Mouse (Mus musculus): ENCODE data around the gene Gss.
"Not testable (repeated sequence)": the region's sequence is repeated elsewhere in the genome, so short reads cannot be mapped to it uniquely, and the experiment has no call there.

The Gss gene

GRCm38 (mm10) chr2:155574700-155575099 lies 17.9 kb downstream of the Gss start:
- DNase-seq (ENCODE audit: low spot score in 2 of 2), result no peak

DNA sequence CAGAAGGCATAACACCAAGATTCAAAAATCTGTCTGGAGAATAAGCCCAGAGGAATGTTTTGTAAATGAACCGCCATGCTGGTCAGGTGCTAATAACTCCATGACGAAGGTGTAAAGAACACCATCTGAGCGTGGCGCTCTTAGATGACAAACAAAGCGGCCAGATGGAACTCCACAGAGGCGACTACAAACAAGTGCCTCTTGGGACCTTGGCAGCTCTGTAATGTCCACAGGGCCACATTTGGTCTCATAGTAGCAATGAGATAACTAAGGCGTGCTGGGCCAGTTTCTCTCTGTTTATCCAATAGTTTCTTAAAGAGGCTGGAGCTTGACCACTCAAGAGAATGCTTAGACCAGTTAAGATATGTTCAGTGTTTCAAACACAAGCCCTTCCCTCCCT lies 18.6 kb downstream of the Gss start:
- no peak for DNase-seq (ENCODE audit: low spot score in 2 of 2)

DNA sequence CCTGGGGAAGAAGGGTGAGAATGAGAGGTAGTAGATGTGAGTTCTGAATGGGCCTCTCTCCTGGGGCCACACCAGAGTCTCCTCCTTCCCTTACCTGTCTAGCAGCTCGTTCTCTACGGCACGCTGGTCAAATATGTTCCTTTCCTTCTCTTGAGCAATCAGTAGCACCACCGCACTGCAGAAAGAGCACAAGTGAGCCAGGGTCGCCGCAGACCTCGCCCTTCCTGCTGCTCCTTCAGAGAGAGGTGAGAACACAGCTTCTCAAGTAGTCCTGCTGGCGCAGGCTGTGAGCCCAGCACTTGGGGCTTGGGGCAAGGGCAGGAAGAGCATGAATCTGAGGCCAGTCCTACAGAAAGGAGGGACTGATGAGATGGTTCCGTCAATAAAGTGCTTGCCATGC lies 19.6 kb downstream of the Gss start:
- no peak for DNase-seq (ENCODE audit: low spot score in 2 of 2)

GRCm38 (mm10) chr2:155569223-155569807 lies 23.3 kb downstream of the Gss start:
- no peak for DNase-seq (ENCODE audit: low spot score in 2 of 2)

- no peak for DNase-seq (ENCODE audit: low spot score in 2 of 2)
Observed at GRCm38 (mm10) chr2:155567751-155568150, 24.9 kb downstream of the Gss start.

DNA sequence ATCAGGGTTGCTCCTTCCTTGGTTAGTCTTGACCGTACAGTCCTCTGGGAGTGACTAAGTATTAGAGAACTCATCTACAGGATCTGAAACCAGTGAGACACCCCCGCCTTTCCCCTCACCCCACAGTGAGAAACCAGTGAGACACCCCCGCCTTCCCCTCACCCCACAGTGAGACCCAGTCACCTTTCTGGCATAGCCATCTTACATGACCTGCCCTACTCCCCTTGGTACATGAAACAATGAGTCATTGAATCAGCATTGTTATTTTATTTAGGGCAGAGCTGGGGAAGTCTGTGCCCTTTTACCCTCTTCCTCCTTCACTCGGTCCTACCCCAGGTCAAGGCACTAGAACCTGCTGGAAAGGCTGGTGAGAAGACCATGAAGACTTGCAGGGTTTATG lies 29.7 kb downstream of the Gss start:
- no peak for DNase-seq (ENCODE audit: low spot score in 2 of 2)

GRCm38 (mm10) chr2:155562209-155562608 lies 30.4 kb downstream of the Gss start:
- no peak for DNase-seq (ENCODE audit: low spot score in 2 of 2)

- no peak for DNase-seq (ENCODE audit: low spot score in 2 of 2)
Observed at GRCm38 (mm10) chr2:155554426-155554985, 38.1 kb downstream of the Gss start.

DNA sequence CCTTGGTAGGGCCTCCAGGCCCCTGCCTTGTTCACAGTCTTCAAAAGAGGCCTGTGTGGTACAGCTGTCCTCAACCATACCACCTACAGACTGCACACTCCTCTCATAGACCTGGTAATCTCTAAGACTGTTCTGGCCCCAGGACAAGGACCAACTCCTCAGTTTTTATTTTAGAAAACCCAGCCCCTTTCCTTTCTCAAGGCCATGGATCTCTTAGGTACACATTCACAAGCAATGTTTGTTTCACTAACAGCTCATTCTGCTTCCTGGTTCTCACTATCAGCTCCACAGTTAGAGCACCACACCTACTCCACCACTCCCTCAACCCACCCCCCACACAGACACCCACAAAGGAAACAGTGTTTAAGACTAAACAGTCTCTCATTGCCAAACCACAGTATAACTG lies 39.7 kb downstream of the Gss start:
- no peak for DNase-seq (ENCODE audit: low spot score in 2 of 2)

GRCm38 (mm10) chr2:155552336-155552735 lies 40.3 kb downstream of the Gss start:
- DNase-seq (ENCODE audit: low spot score in 2 of 2), result no peak

DNA sequence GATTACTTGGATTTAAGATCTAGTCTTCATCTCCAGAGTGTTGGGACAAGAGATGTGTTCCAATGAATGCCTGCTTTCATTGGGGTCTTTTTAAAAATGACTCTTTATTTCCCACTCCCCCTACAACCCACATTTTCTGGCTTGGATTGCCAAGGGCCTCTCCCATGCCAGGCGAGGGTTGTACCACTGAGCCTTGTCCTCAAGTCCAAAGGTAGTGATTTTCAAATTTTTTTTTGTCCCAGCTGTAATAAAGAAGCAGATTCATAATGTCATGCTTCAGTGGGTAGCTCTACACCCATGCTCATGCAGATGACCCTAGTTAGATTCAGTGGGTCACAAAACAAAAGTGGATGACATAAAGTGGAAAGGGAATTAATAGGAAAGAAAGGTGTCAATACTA lies 45.7 kb downstream of the Gss start:
- DNase-seq (ENCODE audit: low spot score in 2 of 2), result no peak

- DNase-seq (ENCODE audit: low spot score in 2 of 2), result no peak
Observed at GRCm38 (mm10) chr2:155540822-155541458, 51.7 kb downstream of the Gss start.

DNA sequence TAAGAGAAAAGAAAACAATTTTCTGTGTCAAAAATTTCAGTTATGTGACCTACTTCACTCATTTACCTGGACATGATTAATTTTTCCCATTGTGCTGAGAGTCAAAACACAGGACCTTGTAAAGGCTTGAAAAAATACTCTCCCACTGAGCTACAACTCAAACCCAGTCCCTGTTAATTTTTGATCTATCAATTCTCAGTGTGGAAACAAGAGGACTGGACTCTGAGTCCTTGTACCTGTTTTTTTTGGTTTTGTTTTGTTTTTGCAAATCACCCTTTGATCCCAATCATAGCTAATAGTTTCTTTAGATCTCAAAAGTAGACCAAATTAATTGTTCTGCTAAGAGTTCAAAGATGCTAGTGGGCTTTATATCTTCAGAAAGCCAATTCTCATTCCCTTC lies 52.9 kb downstream of the Gss start:
- no peak for DNase-seq (ENCODE audit: low spot score in 2 of 2)

- DNase-seq (ENCODE audit: low spot score in 2 of 2), result not testable (repeated sequence)
Observed at GRCm38 (mm10) chr2:155538463-155539057, 54.0 kb downstream of the Gss start.

DNA sequence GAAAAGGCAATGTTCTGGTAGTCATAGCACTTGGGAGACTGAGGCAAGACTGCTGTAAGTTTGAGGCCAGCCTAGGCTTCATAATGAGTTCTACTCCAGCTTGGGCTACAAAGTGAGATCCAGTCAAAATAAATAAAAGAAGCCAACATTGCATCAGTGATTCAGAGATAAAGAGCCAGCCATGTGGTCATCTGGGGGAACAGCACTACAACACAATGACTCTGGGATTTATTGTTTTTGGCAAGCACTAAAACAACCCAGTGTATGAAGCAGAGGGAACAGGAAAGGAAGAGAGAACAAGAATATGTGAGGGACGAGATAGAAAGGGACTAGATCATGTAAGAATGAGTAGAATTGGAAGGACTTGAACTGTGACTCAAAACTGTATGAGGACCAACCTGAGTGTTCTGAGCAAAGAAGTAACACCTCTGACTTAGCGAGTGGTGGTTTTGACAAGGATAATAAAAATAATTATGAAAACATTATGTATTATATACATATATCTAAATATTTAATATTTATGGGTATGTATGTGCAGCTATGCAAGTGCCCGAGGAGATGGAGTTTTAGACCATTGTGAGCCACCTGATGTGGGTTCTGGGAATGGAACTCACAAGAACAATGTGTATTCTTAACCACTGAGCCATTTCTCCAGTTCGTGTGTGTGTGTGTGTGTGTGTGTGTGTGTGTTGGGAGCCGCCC lies 54.7 kb downstream of the Gss start:
- no peak for DNase-seq (ENCODE audit: low spot score in 2 of 2)

DNA sequence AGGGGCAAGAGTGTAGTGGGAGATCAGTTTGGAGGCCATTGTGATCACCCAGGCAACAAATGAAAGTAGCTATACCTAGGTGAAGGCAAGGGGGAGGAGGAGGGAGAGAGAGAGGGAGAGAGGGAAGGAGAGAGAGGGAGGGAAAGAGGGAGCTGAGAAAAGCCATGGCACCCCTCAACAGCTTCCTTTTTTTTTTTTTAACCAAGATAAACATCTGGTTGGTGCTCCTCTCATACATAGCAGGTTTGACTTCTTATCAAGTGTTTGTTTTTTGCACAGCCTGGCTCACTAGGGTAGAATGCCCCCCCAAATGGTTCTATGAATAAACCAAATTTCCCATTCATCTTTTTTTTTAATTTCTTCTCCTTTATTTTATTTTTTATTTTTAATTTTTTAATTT lies 56.3 kb downstream of the Gss start:
- DNase-seq (ENCODE audit: low spot score in 2 of 2), result no peak

- DNase-seq (ENCODE audit: low spot score in 2 of 2), result no peak
Observed at GRCm38 (mm10) chr2:155527367-155527766, 65.2 kb downstream of the Gss start.

DNA sequence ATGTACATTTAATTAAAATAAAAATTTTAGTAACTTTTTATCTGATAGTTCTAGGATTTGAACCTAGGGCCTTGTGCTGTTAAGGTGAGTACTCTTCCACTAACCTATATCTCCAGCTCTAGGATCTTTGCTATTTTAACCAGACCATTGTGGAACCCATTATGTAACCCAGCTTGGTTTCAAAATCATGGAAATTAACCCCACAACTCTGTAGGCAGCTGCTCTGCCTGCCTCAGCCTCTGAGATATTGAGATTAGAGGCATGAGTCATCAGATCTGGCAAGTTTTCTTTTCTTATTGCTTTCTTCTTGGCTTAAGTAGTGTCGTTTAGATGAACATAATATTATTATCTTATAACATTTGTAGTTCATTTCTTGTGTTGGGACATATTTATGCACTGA lies 68.2 kb downstream of the Gss start:
- no peak for DNase-seq (ENCODE audit: low spot score in 2 of 2)

DNA sequence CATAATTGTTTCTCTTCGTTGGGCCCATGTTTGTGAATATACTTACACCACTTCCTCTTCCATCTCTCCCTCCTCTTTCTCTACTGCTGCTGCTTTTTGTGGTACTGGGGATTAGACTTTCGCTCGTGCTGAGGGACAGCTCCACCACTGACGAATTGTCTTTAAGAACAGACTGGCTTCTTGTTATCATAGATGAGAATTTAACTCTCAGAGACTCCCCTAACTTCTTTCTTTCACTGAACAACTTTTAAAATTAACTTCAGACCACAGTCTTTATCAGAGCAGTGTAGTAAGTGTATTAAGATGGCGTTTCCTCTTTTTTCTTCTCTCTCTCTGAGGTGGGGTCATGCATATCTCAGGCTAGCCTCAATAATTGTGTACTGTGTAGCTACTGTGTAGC lies 68.9 kb downstream of the Gss start:
- DNase-seq (ENCODE audit: low spot score in 2 of 2), result no peak

GRCm38 (mm10) chr2:155518531-155519270 lies 73.9 kb downstream of the Gss start:
- no peak for DNase-seq (ENCODE audit: low spot score in 2 of 2)

DNA sequence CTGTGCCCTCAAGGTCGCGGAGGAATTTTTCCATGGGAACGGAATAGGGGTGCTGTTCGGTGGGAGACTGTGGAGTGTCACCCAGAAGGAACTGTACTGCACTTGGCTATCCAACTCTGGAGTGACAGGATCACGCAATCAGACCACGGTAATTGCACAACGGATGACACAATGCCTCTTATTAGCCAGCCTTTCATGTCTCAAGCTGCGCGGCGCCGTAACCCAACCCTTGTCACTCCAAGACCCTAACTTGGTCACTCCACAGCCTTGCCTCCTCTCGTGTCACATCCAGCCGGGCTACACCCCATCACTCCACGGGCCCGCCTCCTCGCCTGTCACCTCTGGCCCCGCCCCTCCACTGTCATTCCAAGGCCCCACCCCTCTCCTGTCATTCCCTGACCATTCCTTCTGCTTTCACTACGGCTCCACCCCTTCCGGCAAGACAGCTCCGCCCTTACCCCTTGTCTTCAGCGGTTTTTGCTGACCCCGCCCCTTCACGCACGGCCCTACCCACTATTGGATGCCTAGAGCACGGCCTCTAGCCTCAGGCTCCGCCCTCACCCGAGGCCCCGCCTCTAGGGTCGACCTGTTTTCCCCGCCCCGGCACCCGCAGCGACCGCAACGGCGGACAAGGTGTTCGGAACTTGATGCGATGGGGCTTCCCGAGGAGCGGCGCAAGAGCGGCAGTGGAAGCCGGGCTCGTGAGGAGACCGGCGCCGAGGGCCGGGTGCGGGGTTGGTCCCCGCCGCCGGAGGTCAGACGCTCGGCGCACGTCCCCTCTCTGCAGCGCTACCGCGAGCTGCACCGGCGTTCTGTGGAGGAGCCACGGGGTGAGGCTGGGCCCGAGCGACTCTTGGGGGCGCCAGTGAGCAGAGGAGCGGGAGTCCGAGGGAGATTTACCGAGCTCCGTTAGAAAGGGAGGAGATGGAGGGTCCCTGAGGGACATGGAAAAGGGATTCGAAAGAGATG lies 74.9 kb downstream of the Gss start, which contains the start of the genes Acss2 and Ggt7:
Acss2 (plus strand) TSS at position 494 of the 969 bp plus-strand sequence.
Ggt7 (minus strand) TSS at position 783 of the 969 bp plus-strand sequence.
- DNase-seq (ENCODE audit: low spot score in 2 of 2), result peak; percentile 97 to 99
